Mouse (Mus musculus): ENCODE data around the gene Gnat1.

The Gnat1 gene

GRCm38 (mm10) chr9:107625351-107626128 is 54.0 kb downstream of the Gnat1 start:
- DNase-seq: no peak

DNA sequence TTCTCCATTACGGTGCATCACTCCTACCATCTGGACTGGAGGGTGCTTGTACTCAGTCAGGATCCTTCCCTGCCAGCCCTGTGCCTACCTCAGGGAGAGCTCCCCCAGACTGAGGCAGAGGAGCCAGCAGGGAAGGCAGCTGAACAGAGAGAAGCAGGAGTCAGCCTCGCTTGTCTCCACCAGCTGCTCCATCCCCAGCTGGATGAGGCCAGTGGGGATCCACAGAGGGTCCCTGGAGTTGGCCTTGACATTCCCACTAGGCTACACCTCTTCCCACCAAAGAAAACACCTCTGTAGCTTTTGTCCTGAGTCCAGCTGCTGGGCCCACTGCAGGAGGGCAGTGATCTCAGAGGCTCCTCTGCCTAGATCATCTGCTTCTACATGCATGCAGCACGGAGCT is 54.6 kb downstream of the Gnat1 start:
- DNase-seq: no peak

DNA sequence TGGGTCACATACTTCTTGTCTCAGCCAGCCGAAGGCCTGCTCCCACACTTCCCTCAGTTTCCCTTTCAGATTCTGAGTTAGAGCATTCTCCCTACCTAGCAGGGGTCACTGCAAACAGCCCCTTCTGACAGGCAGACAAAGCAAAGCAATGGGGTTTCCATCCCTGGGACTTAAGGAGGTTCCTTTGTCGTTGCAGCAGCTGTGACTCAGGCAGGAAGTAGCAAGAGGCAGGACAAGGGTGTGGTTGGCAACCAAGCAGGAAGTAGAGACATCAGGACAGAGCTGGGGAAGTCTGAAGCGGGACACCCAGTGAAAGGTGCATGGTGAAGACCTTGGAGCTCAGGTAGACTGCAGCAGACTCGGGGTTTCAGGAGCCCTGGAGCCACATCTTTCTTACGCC is 55.0 kb downstream of the Gnat1 start:
- DNase-seq: no peak
